Mouse (Mus musculus) forebrain, embryonic 14.5 days (tissue): ENCODE measurements around the gene Dph2. TPM values are rescaled to one million over a fixed set of nuclear protein-coding genes. Genes with fewer than 3 reads are reported as not detected.

ENCODE experiments used
- ATAC-seq: fragments of 200-750 bp; cut with Nextera tagmentation; 2 replicates; pipeline ENCODE4 v1.8.0; 2017; ENCODE audit warnings: mild to moderate bottlenecking, moderate library complexity
- DNase-seq: peaks from one replicate; pipeline ENCODE4 v3.0.0-alpha.2; 2015; ENCODE audit warnings: low spot score
- H3K27ac ChIP-seq: fragments of 300-500 bp; sonication (generic); 2 replicates; pipeline ENCODE4 v1.5.1; 2014; ENCODE audit warnings: low read depth, mild to moderate bottlenecking, control low read depth, low read length, moderate library complexity
- H3K27me3 ChIP-seq: fragments of 300-500 bp; sonication (generic); replicated peaks from 2 replicates; pipeline ENCODE4 v1.6.1; 2014; ENCODE audit warnings: low read length, control low read depth, mixed read lengths; ENCODE audit not compliant: control insufficient read depth, insufficient read depth
- H3K36me3 ChIP-seq: fragments of 300-500 bp; sonication (generic); 2 replicates; pipeline ENCODE4 v1.6.1; 2014; ENCODE audit warnings: low read length, control low read depth; ENCODE audit not compliant: control insufficient read depth, insufficient read depth
- H3K4me1 ChIP-seq: fragments of 300-500 bp; sonication (generic); 2 replicates; pipeline ENCODE4 v1.6.1; 2014; ENCODE audit warnings: antibody characterized with exemption, low read length, control low read depth; ENCODE audit not compliant: control insufficient read depth, insufficient read depth
- H3K4me2 ChIP-seq: fragments of 300-500 bp; sonication (generic); 2 replicates; pipeline ENCODE4 v1.6.1; 2014; ENCODE audit warnings: mild to moderate bottlenecking, control low read depth, low read length
- H3K4me3 ChIP-seq: fragments of 300-500 bp; sonication (generic); 2 replicates; pipeline ENCODE4 v1.5.1; 2014; ENCODE audit warnings: low read depth, low read length, control low read depth
- H3K9ac ChIP-seq: fragments of 300-500 bp; sonication (generic); 2 replicates; pipeline ENCODE4 v1.6.1; 2014; ENCODE audit warnings: mild to moderate bottlenecking, low read length, control low read depth, moderate library complexity
- H3K9me3 ChIP-seq: fragments of 300-500 bp; sonication (generic); replicated peaks from 2 replicates; pipeline ENCODE4 v1.6.1; 2016; ENCODE audit warnings: low read length, control low read depth, mixed read lengths; ENCODE audit not compliant: control insufficient read depth
- WGBS: fragments of 180-500 bp; shearing (Covaris S2); extraction: QIAGEN DNeasy Blood & Tissue Kit; methylation state at CpG from one replicate; pipeline ENCODE4 v1.1.7; 2014; 5-methylcytosine and 5-hydroxymethylcytosine counted together
- polyA plus RNA-seq: library from polyadenylated mRNA; unstranded; fragments of >200 nt; fragmentation: Nextera tagmentation; extraction: Ambion mirVana; gene quantifications from 2 replicates; pipeline ENCODE4 v1.2.1, GENCODE M21; 2014

Dph2 gene
- polyA plus RNA-seq, 1 experiment from 2014 or later: 26.8 TPM

GRCm38 (mm10) chr4:117878301-117878700 lies 13.5 kb downstream of the Dph2 start:
- 83% methylated on average over 10 of the region's 10 CpGs for WGBS
- H3K4me3 ChIP-seq: no peak overlapping the region
- no peak overlapping the region for H3K27ac ChIP-seq
- ATAC-seq: no peak
- H3K9ac ChIP-seq: no peak overlapping the region
- no peak for DNase-seq
- H3K4me1 ChIP-seq: peaks cover 6% of the 10 kb centered on the region; the same call in 1 of the 2 replicates
- H3K4me2 ChIP-seq: no peak overlapping the region
- H3K27me3 ChIP-seq: no peaks in the 10 kb centered on the region
- peaks cover 64% of the 10 kb centered on the region for H3K36me3 ChIP-seq
- H3K9me3 ChIP-seq: no peaks in the 10 kb centered on the region

GRCm38 (mm10) chr4:117873615-117874014 lies 18.2 kb downstream of the Dph2 start:
- ATAC-seq: no peak
- Histone ChIP-seq H3K4me1 (0 out of 2 replicates have a peak, but pooled peaks cover 2% of the 10 kb centered on the region), H3K4me2 (no peak overlapping the region), H3K4me3 (no peak overlapping the region), H3K27ac (no peak overlapping the region), H3K27me3 (no peaks in the 10 kb centered on the region), H3K9me3 (no peaks in the 10 kb centered on the region), H3K36me3 (peaks cover 47% of the 10 kb centered on the region), H3K9ac (no peak overlapping the region)
- 94% methylated on average over 9 of the region's 9 CpGs for WGBS
- DNase-seq: no peak

- Histone ChIP-seq H3K36me3 (peaks cover 37% of the 10 kb centered on the region), H3K9ac (0 out of 2 replicates have a peak within 1 kb of the TSS, but pooled peaks have one; percentile 22), H3K27me3 (no peaks in the 10 kb centered on the region), H3K4me1 (0 out of 2 replicates have a peak, but pooled peaks cover 2% of the 10 kb centered on the region), H3K4me2 (peak within 1 kb of the TSS; percentile 31), H3K9me3 (no peaks in the 10 kb centered on the region), H3K27ac (no peak within 1 kb of the TSS), H3K4me3 (no peak within 1 kb of the TSS)
- DNase-seq (no peak), ATAC-seq (no peak)
- WGBS: 10% methylated on average over 14 of the region's 14 CpGs
Measured at GRCm38 (mm10) chr4:117872471-117872886, 19.4 kb downstream of the Dph2 start, which contains the start of gene Ccdc24. Ccdc24 (minus strand) TSS chr4:117872557.

- ATAC-seq (no peak), DNase-seq (no peak)
- no peak overlapping the region for H3K27ac ChIP-seq
- no peak overlapping the region for H3K4me2 ChIP-seq
- WGBS: 65% methylated on average over 7 of the region's 7 CpGs
- no peak overlapping the region for H3K4me3 ChIP-seq
- 0 out of 2 replicates have a peak, but pooled peaks cover 2% of the 10 kb centered on the region for H3K4me1 ChIP-seq
- no peaks in the 10 kb centered on the region for H3K9me3 ChIP-seq
- no peak overlapping the region for H3K9ac ChIP-seq
- peaks cover 30% of the 10 kb centered on the region for H3K36me3 ChIP-seq
- no peaks in the 10 kb centered on the region for H3K27me3 ChIP-seq
Measured at GRCm38 (mm10) chr4:117871787-117872186, 20.0 kb downstream of the Dph2 start.

- Histone ChIP-seq H3K4me2 (no peak overlapping the region), H3K36me3 (peaks cover 18% of the 10 kb centered on the region), H3K27ac (no peak overlapping the region), H3K4me3 (no peak overlapping the region), H3K27me3 (no peaks in the 10 kb centered on the region), H3K4me1 (0 out of 2 replicates have a peak, but pooled peaks cover 2% of the 10 kb centered on the region), H3K9ac (no peak overlapping the region), H3K9me3 (no peaks in the 10 kb centered on the region)
- no peak for DNase-seq
- WGBS: 60% methylated on average over 1 of the region's 1 CpGs
- ATAC-seq: no peak
Measured at GRCm38 (mm10) chr4:117870437-117870836, 21.4 kb downstream of the Dph2 start.

- Histone ChIP-seq H3K4me2 (no peak overlapping the region), H3K36me3 (peaks cover 11% of the 10 kb centered on the region), H3K27ac (no peak overlapping the region), H3K9me3 (no peaks in the 10 kb centered on the region), H3K9ac (no peak overlapping the region), H3K4me3 (no peak overlapping the region), H3K27me3 (no peaks in the 10 kb centered on the region), H3K4me1 (0 out of 2 replicates have a peak, but pooled peaks cover 2% of the 10 kb centered on the region)
- ATAC-seq: no peak
- WGBS: 76% methylated on average over 9 of the region's 9 CpGs
- DNase-seq: no peak
Measured at GRCm38 (mm10) chr4:117869317-117869716, 22.5 kb downstream of the Dph2 start.

GRCm38 (mm10) chr4:117867823-117868222 lies 24.0 kb downstream of the Dph2 start:
- H3K4me2 ChIP-seq: peak overlapping the region; percentile 21; the same call in 1 of the 2 replicates
- H3K4me1 ChIP-seq: 0 out of 2 replicates have a peak, but pooled peaks cover 2% of the 10 kb centered on the region
- no peak overlapping the region for H3K4me3 ChIP-seq
- no peaks in the 10 kb centered on the region for H3K9me3 ChIP-seq
- H3K9ac ChIP-seq: no peak overlapping the region
- peak; percentile 46 for ATAC-seq
- WGBS: 14% methylated on average over 24 of the region's 24 CpGs
- peak; percentile 73 for DNase-seq
- no peak overlapping the region for H3K27ac ChIP-seq
- H3K36me3 ChIP-seq: no peaks in the 10 kb centered on the region
- H3K27me3 ChIP-seq: no peaks in the 10 kb centered on the region

- ATAC-seq (no peak), DNase-seq (no peak)
- Histone ChIP-seq H3K9me3 (no peaks in the 10 kb centered on the region), H3K9ac (no peak overlapping the region), H3K27ac (no peak overlapping the region), H3K4me1 (0 out of 2 replicates have a peak, but pooled peaks cover 2% of the 10 kb centered on the region), H3K4me2 (no peak overlapping the region), H3K27me3 (no peaks in the 10 kb centered on the region), H3K36me3 (no peaks in the 10 kb centered on the region), H3K4me3 (no peak overlapping the region)
- WGBS: 82% methylated on average over 6 of the region's 6 CpGs
Measured at GRCm38 (mm10) chr4:117867000-117867399, 24.8 kb downstream of the Dph2 start.

- DNase-seq: no peak
- 49% methylated on average over 9 of the region's 9 CpGs for WGBS
Measured at GRCm38 (mm10) chr4:117866083-117866482, 25.7 kb downstream of the Dph2 start.

More at GRCm38 (mm10) chr4:117866083-117866482, 25.7 kb downstream of the Dph2 start:
- ATAC-seq: no peak
- no peaks in the 10 kb centered on the region for H3K9me3 ChIP-seq
- 0 out of 2 replicates have a peak, but pooled peaks cover 2% of the 10 kb centered on the region for H3K4me1 ChIP-seq
- H3K27ac ChIP-seq: no peak overlapping the region
- no peak overlapping the region for H3K4me3 ChIP-seq
- H3K9ac ChIP-seq: no peak overlapping the region
- H3K4me2 ChIP-seq: no peak overlapping the region
- H3K27me3 ChIP-seq: no peaks in the 10 kb centered on the region
- H3K36me3 ChIP-seq: no peaks in the 10 kb centered on the region
